Mouse (Mus musculus) liver, postnatal 0 days (tissue): ENCODE measurements around the gene Sos2. TPM values are rescaled to one million over a fixed set of nuclear protein-coding genes. Genes with fewer than 3 reads are reported as not detected.
"Not testable (repeated sequence)": the region's sequence is repeated elsewhere in the genome, so short reads cannot be mapped to it uniquely, and the experiment has no call there.

Experiments
- ATAC-seq: fragments of 200-750 bp; cut with Nextera tagmentation; 2 replicates; pipeline ENCODE4 v1.8.0; 2017; ENCODE audit warnings: mild to moderate bottlenecking, moderate library complexity
- DNase-seq: peaks from one replicate; pipeline ENCODE4 v3.0.0-alpha.2; 2016
- H3K27ac ChIP-seq: fragments of 300-500 bp; sonication (generic); 2 replicates; pipeline ENCODE4 v1.5.1; 2014; ENCODE audit warnings: antibody characterized with exemption, moderate library complexity, mild to moderate bottlenecking, low read depth
- H3K27me3 ChIP-seq: fragments of 300-500 bp; sonication (generic); 2 replicates; pipeline ENCODE4 v1.6.1; 2014; ENCODE audit warnings: low read length, control low read depth, mixed read lengths; ENCODE audit not compliant: insufficient read depth
- H3K36me3 ChIP-seq: fragments of 300-500 bp; sonication (generic); replicated peaks from 2 replicates; pipeline ENCODE4 v1.6.1; 2014; ENCODE audit warnings: mild to moderate bottlenecking, control low read depth, low read length, moderate library complexity, mixed read lengths; ENCODE audit not compliant: insufficient read depth
- H3K4me1 ChIP-seq: fragments of 300-500 bp; sonication (generic); 2 replicates; pipeline ENCODE4 v1.6.1; 2014; ENCODE audit warnings: antibody characterized with exemption, mild to moderate bottlenecking, control low read depth; ENCODE audit not compliant: insufficient read depth
- H3K4me2 ChIP-seq: fragments of 300-500 bp; sonication (generic); 2 replicates; pipeline ENCODE4 v1.6.1; 2014; ENCODE audit warnings: low read depth, mild to moderate bottlenecking, low read length, moderate library complexity, mixed read lengths
- H3K4me3 ChIP-seq: fragments of 300-500 bp; sonication (generic); 2 replicates; pipeline ENCODE4 v1.5.1; 2014; ENCODE audit warnings: low read depth, low read length
- H3K9ac ChIP-seq: fragments of 300-500 bp; sonication (generic); replicated peaks from 2 replicates; pipeline ENCODE4 v1.6.1; 2014; ENCODE audit warnings: mild to moderate bottlenecking, moderate library complexity
- H3K9me3 ChIP-seq: fragments of 300-500 bp; sonication (generic); 2 replicates; pipeline ENCODE4 v1.6.1; 2016; ENCODE audit warnings: mild to moderate bottlenecking, control low read depth, low read length, mixed read lengths
- CTCF ChIP-seq: sonication (generic); IDR thresholded peaks from 2 replicates; pipeline ENCODE4 v1.5.1; 2016; ENCODE audit warnings: antibody characterized with exemption, low read depth
- EP300 ChIP-seq: IDR thresholded peaks from 2 replicates; pipeline ENCODE4 v1.6.1; 2016; ENCODE audit warnings: antibody characterized with exemption, low read depth, mild to moderate bottlenecking
- WGBS: fragments of 180-500 bp; shearing (Covaris S2); extraction: QIAGEN DNeasy Blood & Tissue Kit; methylation state at CpG from one replicate; pipeline ENCODE4 v1.1.7; 2014; ENCODE audit not compliant: insufficient replicate concordance; 5-methylcytosine and 5-hydroxymethylcytosine counted together
- polyA plus RNA-seq: library from polyadenylated mRNA; unstranded; fragments of >200 nt; fragmentation: Nextera tagmentation; extraction: Ambion mirVana; gene quantifications from 2 replicates; pipeline ENCODE4 v1.2.1, GENCODE M21; 2015

Gene Sos2
- polyA plus RNA-seq, 1 experiment from 2014 or later: 3.5 TPM

DNA sequence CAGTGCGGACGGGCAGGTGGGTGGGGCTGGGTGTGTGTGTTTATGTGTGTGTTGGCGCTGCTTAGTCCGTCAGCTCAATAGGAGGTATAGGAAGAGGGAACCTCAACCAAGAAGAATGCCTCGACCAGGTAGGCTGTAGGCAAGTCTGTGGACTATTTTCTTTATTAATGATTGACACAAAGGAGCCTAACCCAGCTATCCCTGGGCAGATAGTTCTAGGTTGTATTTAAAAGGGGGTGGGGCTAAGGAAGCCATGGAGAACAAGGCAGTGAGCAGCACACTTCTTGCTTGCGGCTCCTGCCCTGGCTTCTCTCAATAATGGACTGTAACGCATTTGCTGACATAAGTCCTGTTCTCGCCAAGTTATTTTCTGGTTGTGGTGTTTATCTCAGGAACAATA is 32.1 kb downstream of the Sos2 start:
- Histone ChIP-seq H3K4me3 (no peak overlapping the region), H3K4me1 (0 out of 2 replicates have a peak, but pooled peaks cover 6% of the 10 kb centered on the region), H3K27me3 (no peaks in the 10 kb centered on the region), H3K4me2 (no peak overlapping the region), H3K9ac (no peak overlapping the region), H3K9me3 (no peaks in the 10 kb centered on the region), H3K27ac (no peak overlapping the region), H3K36me3 (peaks cover 6% of the 10 kb centered on the region; the same call in 1 of the 2 replicates)
- DNase-seq (no peak), ATAC-seq (no peak)
- WGBS: 77% methylated on average over 8 of the region's 8 CpGs
- no peak for TF ChIP-seq CTCF
- no peak for TF ChIP-seq EP300

DNA sequence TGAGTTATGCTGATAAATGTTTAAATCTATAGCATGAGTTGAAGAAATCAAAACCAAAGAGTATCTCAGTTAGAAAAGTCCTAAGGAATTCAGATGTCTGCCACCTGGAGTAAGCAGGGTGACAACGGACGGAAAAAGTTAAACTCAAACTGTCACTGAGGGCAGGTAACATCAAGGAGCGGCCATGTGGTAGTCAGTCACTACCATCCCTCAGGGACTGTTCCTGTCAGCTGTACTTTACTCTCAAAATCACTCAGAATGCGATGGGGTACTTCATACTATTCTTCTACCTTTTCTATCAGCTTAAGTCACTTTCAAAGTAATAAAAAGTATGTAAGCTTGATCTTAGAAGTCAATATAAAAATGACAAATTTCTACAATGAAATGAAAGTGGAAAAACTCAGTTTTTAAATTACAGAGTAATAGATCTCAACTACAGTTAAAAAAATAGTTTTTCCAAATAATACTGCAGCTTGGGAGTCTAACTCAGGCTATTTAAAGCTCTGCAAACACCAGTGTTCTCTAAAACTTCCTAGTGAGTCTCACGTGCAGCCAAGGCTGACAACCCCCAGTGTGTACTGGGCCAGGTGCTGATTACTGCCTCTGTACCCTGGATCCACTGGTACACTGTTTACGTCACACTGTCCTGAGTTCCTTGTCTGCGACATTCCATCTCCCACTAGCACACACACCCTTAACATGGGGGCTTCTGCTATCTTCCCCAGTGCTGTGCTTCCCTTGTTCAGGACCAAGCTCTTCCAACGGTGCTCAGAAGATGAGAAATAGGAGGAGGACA is 35.6 kb downstream of the Sos2 start:
- H3K4me3 ChIP-seq: no peak overlapping the region
- no peak overlapping the region for H3K4me2 ChIP-seq
- peak; percentile 86 for ATAC-seq
- DNase-seq: peak; percentile 19
- H3K27ac ChIP-seq: peak overlapping the region; percentile 25
- H3K9ac ChIP-seq: no peak overlapping the region
- H3K36me3 ChIP-seq: peaks cover 4% of the 10 kb centered on the region; the same call in 1 of the 2 replicates
- no peaks in the 10 kb centered on the region for H3K9me3 ChIP-seq
- 0 out of 2 replicates have a peak, but pooled peaks cover 6% of the 10 kb centered on the region for H3K4me1 ChIP-seq
- H3K27me3 ChIP-seq: no peaks in the 10 kb centered on the region
- 60% methylated on average over 8 of the region's 8 CpGs for WGBS
- TF ChIP-seq EP300 (no peak), CTCF (no peak)

DNA sequence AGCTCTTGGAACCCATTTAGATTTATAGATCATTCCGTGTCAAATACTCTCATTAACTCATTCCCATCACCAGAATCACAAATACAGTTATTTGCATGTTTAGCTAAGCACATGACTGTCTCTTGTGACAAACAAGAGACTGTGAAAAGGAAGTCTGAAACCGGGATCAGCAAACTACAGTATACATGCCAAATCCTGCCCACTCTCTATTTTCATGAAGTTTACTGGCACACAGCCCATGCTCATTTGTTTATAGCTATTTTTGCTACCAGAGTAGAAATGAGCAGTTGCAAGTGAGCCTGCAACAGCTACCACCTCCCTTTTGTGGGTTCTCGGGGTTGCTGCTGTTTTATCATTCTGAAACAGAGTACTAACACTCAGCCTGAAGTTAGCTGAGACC is 36.8 kb downstream of the Sos2 start:
- TF ChIP-seq EP300: no peak
- TF ChIP-seq CTCF: no peak
- no peak overlapping the region for H3K27ac ChIP-seq
- H3K9ac ChIP-seq: no peak overlapping the region
- H3K4me1 ChIP-seq: 0 out of 2 replicates have a peak, but pooled peaks cover 6% of the 10 kb centered on the region
- H3K4me3 ChIP-seq: no peak overlapping the region
- no peaks in the 10 kb centered on the region for H3K27me3 ChIP-seq
- DNase-seq (no peak), ATAC-seq (no peak)
- no peak overlapping the region for H3K4me2 ChIP-seq
- 56% methylated on average over 3 of the region's 3 CpGs for WGBS
- peaks cover 7% of the 10 kb centered on the region; the same call in 1 of the 2 replicates for H3K36me3 ChIP-seq
- no peaks in the 10 kb centered on the region for H3K9me3 ChIP-seq

GRCm38 (mm10) chr12:69642877-69643276 is 38.8 kb downstream of the Sos2 start:
- ATAC-seq (peak; percentile 77), DNase-seq (no peak)
- no peak overlapping the region for H3K4me3 ChIP-seq
- no peak overlapping the region for H3K9ac ChIP-seq
- TF ChIP-seq CTCF: no peak
- TF ChIP-seq EP300: no peak
- 64% methylated on average over 5 of the region's 5 CpGs for WGBS
- H3K4me2 ChIP-seq: no peak overlapping the region
- H3K9me3 ChIP-seq: no peaks in the 10 kb centered on the region
- 0 out of 2 replicates have a peak, but pooled peaks cover 6% of the 10 kb centered on the region for H3K4me1 ChIP-seq
- no peaks in the 10 kb centered on the region for H3K27me3 ChIP-seq
- peak overlapping the region; percentile 44; the same call in 1 of the 2 replicates for H3K27ac ChIP-seq
- peaks cover 16% of the 10 kb centered on the region for H3K36me3 ChIP-seq

GRCm38 (mm10) chr12:69634761-69635160 is 46.9 kb downstream of the Sos2 start:
- Histone ChIP-seq H3K36me3 (peaks cover 25% of the 10 kb centered on the region), H3K4me1 (no peaks in the 10 kb centered on the region), H3K4me3 (no peak overlapping the region), H3K4me2 (no peak overlapping the region), H3K27ac (no peak overlapping the region), H3K9me3 (no peaks in the 10 kb centered on the region), H3K27me3 (no peaks in the 10 kb centered on the region), H3K9ac (no peak overlapping the region)
- DNase-seq (peak; percentile 40), ATAC-seq (no peak)
- TF ChIP-seq EP300: no peak
- peak; percentile 66 for TF ChIP-seq CTCF
- WGBS: 89% methylated on average over 3 of the region's 3 CpGs

DNA sequence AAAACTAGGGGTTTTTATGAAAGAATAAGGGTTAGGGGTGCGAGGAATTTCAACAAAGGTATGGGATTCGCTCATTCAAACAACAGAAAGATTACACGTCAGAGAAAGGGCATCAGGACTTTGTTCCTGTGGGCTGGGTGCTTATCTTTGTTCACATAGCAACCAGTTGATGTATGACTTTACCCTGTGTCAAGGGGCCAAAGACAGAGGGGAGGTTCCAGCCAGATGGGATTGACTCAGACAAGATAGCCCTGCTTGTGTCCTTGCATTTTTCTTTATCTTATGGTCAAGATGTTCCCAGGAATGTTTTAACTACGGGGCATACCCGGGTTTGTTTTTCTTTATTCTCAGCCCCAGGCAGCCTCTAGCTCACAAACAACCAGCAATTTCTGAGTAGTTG is 63.1 kb downstream of the Sos2 start:
- not testable (repeated sequence) for H3K4me3 ChIP-seq, DNase-seq, H3K9ac ChIP-seq, H3K27me3 ChIP-seq, ATAC-seq, H3K9me3 ChIP-seq, H3K4me1 ChIP-seq, H3K4me2 ChIP-seq, H3K27ac ChIP-seq
- 65% methylated on average over 5 of the region's 5 CpGs for WGBS
- peaks cover 22% of the 10 kb centered on the region for H3K36me3 ChIP-seq
